Mouse (Mus musculus) frontal cortex, adult (tissue): ENCODE results near the gene Sestd1.

Experiments used
- ATAC-seq: cut with Nextera tagmentation; 2 replicates; pipeline ENCODE4 v1.9.2; 2017; ENCODE audit warnings: mild to moderate bottlenecking, moderate library complexity, mixed read lengths; ENCODE audit not compliant: low TSS enrichment

The Sestd1 gene

GRCm38 (mm10) chr2:77173366-77173765 lies 107.0 kb downstream of the Sestd1 start:
- ATAC-seq, result no peak

GRCm38 (mm10) chr2:77172241-77172671 lies 108.1 kb downstream of the Sestd1 start:
- peak; percentile 45 for ATAC-seq

GRCm38 (mm10) chr2:77171444-77172240 lies 108.8 kb downstream of the Sestd1 start:
- ATAC-seq, result peak; percentile 64

GRCm38 (mm10) chr2:77170633-77171105 lies 109.7 kb downstream of the Sestd1 start, which contains the start of gene Ccdc141:
Gene Ccdc141, minus strand, starts transcription at chr2:77170636.
- no peak for ATAC-seq

GRCm38 (mm10) chr2:77169916-77170632 lies 110.3 kb downstream of the Sestd1 start:
- ATAC-seq, result 0 out of 2 replicates have a peak, but pooled peaks have one; percentile 11

GRCm38 (mm10) chr2:77169218-77169617 lies 111.2 kb downstream of the Sestd1 start:
- no peak for ATAC-seq

- ATAC-seq, result no peak
These were observed 111.6 kb downstream of the Sestd1 start for GRCm38 (mm10) chr2:77168781-77169180.

GRCm38 (mm10) chr2:77168081-77168685 lies 112.2 kb downstream of the Sestd1 start:
- ATAC-seq, result no peak

GRCm38 (mm10) chr2:77166366-77166765 lies 114.0 kb downstream of the Sestd1 start:
- no peak for ATAC-seq

GRCm38 (mm10) chr2:77164662-77165061 lies 115.7 kb downstream of the Sestd1 start:
- no peak for ATAC-seq

GRCm38 (mm10) chr2:77163381-77163780 lies 117.0 kb downstream of the Sestd1 start:
- no peak for ATAC-seq

GRCm38 (mm10) chr2:77162135-77162534 lies 118.3 kb downstream of the Sestd1 start:
- no peak for ATAC-seq

GRCm38 (mm10) chr2:77157546-77157945 lies 122.8 kb downstream of the Sestd1 start:
- ATAC-seq, result no peak

- ATAC-seq, result no peak
These were observed 126.3 kb downstream of the Sestd1 start for GRCm38 (mm10) chr2:77154080-77154479.

GRCm38 (mm10) chr2:77151255-77151654 lies 129.1 kb downstream of the Sestd1 start:
- no peak for ATAC-seq

- ATAC-seq, result no peak
These were observed 130.8 kb downstream of the Sestd1 start for GRCm38 (mm10) chr2:77149576-77149975.

GRCm38 (mm10) chr2:77148215-77148614 lies 132.2 kb downstream of the Sestd1 start:
- no peak for ATAC-seq

GRCm38 (mm10) chr2:77146968-77147367 lies 133.4 kb downstream of the Sestd1 start:
- ATAC-seq, result no peak

- ATAC-seq, result no peak
These were observed 134.1 kb downstream of the Sestd1 start for GRCm38 (mm10) chr2:77146291-77146690.

GRCm38 (mm10) chr2:77143536-77143935 lies 136.9 kb downstream of the Sestd1 start:
- no peak; the same call in 1 of the 2 replicates for ATAC-seq

- ATAC-seq, result no peak
These were observed 141.5 kb downstream of the Sestd1 start for GRCm38 (mm10) chr2:77138879-77139278.

GRCm38 (mm10) chr2:77134906-77135305 lies 145.5 kb downstream of the Sestd1 start:
- no peak for ATAC-seq
